Mouse (Mus musculus): Measurements from ENCODE around the gene Tuba1a. TPM values are rescaled to one million over a fixed set of nuclear protein-coding genes. Genes with fewer than 3 reads are reported as not detected.

Gene Tuba1a
- polyA plus RNA-seq, 1 experiment from 2014 or later, result 1,480 TPM

DNA sequence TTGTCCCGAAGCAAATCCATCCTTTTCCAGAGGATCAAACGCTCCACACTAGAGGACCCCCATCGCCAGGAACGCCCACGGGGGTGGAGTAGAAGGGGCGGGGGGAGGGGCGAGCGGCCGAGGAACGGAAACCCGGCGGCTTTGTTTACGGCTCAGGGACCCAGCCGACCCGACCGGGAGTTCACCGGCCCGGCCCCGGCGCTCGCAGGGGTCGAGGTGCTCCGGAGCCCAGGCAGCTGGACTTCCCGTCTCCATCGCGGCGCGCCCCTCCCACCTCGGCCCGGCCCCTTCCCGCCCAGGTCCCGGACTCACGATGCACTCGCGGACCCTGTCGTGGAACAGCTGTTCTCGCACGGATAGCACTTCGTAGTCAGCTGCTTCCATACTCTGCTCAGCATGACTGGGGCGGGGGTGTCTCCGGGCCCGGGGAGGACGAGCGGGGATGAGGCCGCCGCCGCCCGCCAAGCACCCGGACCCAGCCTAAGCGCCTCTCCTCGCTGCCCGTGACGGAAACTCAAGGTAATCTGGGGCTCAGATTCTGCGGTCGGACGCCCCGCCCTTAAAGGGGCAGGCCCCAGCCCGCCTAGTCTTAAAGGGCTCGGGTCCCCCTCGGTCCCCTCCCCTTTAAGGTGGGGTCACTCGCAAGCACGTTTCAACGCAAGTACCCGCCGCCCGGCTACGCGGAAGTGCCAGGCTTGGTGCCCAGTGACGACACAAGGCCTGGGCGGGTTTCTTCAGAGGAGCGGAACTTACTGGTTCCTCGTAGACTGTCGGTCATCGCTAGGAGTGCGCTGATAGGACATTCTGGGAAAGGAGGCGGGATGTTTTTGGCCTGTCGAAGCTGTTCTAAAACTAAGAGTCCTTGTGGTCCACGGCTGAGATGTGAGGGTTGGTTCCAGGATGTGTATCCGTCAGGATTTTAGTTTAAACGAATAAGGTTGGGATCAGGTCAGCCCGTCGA is 35.7 kb downstream of the Tuba1a start, which contains the start of gene Lmbr1l:
Gene Lmbr1l, minus strand, starts transcription at position 694 of the 961 bp plus-strand sequence.
- peaks cover 20% of the 10 kb centered on the region for H3K4me1 ChIP-seq
- peak within 1 kb of the TSS; percentile 90 for H3K9ac ChIP-seq
- peaks cover 25% of the 10 kb centered on the region for H3K36me3 ChIP-seq
- no peaks in the 10 kb centered on the region for H3K27me3 ChIP-seq
- H3K4me3 ChIP-seq, result peak within 1 kb of the TSS; percentile 84
- peak; percentile 95 for ATAC-seq (ENCODE audit: insufficient number of reproducible peaks, insufficient read depth, low FRiP score, low TSS enrichment, low read depth)
- under 1% methylated on average over 82 of the region's 82 CpGs for WGBS
- no peaks in the 10 kb centered on the region for H3K9me3 ChIP-seq
- H3K4me2 ChIP-seq, result peak within 1 kb of the TSS; percentile 80
- peak within 1 kb of the TSS; percentile 98 for H3K27ac ChIP-seq

DNA sequence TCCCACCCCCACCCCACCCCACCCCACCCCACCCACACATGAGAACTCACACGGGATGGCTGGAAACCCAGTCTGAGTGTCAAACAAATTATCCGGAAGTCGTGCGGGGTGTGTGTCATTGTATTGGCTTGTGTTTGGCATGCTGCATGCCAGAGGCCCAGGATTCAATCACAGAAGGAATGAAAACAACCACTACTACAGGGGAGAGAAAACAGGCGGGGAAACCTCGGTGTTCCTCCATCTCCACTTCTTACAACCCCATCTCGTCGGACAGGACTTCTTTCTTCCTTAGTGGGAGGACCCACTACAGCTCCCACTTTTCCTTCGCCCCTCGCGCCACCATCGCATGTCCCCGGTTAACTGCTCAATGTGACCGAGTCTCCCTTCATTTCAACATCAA is 36.4 kb downstream of the Tuba1a start:
- H3K27me3 ChIP-seq, result no peaks in the 10 kb centered on the region
- H3K9me3 ChIP-seq, result no peaks in the 10 kb centered on the region
- H3K36me3 ChIP-seq, result peaks cover 32% of the 10 kb centered on the region
- H3K4me2 ChIP-seq, result peak overlapping the region; percentile 80
- WGBS, result 0% methylated on average over 14 of the region's 14 CpGs
- H3K4me3 ChIP-seq, result peak overlapping the region; percentile 84
- peak overlapping the region; percentile 90 for H3K9ac ChIP-seq
- peak overlapping the region; percentile 98 for H3K27ac ChIP-seq
- peaks cover 20% of the 10 kb centered on the region for H3K4me1 ChIP-seq
- no peak for ATAC-seq (ENCODE audit: insufficient number of reproducible peaks, insufficient read depth, low FRiP score, low TSS enrichment, low read depth)

DNA sequence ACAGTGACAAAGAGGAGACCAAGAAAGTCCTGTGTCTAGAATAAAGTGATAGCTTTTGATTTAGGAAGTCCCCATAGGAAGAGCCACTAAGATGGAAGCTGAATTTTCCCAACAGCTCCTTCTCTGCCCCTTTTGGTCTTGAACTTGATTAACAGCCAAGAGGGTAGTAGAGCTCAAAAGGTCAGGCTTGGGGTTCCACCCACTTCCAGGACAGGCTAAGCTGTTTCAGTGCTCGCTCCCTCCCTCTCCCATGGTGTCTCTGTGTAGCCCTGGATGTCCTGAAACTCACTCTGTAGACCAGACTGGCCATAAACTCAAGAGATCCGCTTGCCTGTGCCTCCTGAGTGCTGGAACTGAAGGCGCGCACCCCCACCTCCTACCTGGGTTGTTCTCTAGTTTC is 37.5 kb downstream of the Tuba1a start:
- Histone ChIP-seq H3K27ac (no peak overlapping the region), H3K27me3 (no peaks in the 10 kb centered on the region), H3K9me3 (no peaks in the 10 kb centered on the region), H3K4me3 (peak overlapping the region; percentile 84; the same call in 1 of the 2 replicates), H3K9ac (peak overlapping the region; percentile 90), H3K4me2 (peak overlapping the region; percentile 80), H3K4me1 (peaks cover 20% of the 10 kb centered on the region), H3K36me3 (peaks cover 43% of the 10 kb centered on the region)
- 91% methylated on average over 4 of the region's 4 CpGs for WGBS
- no peak for ATAC-seq (ENCODE audit: insufficient number of reproducible peaks, insufficient read depth, low FRiP score, low TSS enrichment, low read depth)

DNA sequence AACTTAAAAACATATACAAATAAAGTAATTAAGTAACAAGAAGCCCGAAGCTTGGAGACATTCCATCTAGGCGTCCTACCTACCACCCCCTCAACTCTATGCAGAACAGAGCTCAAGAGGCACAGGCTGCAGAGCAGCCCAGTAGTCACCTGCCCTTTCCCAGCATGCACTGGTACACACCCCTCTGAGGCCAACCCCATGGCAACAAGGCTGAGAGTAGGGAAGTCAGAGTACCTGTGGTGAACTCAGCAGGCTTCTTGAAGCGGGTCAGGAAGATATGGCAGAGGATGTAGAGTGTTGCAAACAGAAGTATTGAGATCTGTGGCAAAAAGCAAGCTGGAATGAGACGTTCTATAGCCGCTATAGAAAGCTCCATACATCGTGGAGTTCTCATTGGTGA is 38.6 kb downstream of the Tuba1a start:
- 94% methylated on average over 6 of the region's 6 CpGs for WGBS
- no peak overlapping the region for H3K27ac ChIP-seq
- H3K36me3 ChIP-seq, result peaks cover 54% of the 10 kb centered on the region
- no peaks in the 10 kb centered on the region for H3K27me3 ChIP-seq
- ATAC-seq (ENCODE audit: insufficient number of reproducible peaks, insufficient read depth, low FRiP score, low TSS enrichment, low read depth), result no peak
- H3K4me2 ChIP-seq, result no peak overlapping the region
- H3K9ac ChIP-seq, result no peak overlapping the region
- no peaks in the 10 kb centered on the region for H3K9me3 ChIP-seq
- peaks cover 20% of the 10 kb centered on the region for H3K4me1 ChIP-seq
- no peak overlapping the region for H3K4me3 ChIP-seq

DNA sequence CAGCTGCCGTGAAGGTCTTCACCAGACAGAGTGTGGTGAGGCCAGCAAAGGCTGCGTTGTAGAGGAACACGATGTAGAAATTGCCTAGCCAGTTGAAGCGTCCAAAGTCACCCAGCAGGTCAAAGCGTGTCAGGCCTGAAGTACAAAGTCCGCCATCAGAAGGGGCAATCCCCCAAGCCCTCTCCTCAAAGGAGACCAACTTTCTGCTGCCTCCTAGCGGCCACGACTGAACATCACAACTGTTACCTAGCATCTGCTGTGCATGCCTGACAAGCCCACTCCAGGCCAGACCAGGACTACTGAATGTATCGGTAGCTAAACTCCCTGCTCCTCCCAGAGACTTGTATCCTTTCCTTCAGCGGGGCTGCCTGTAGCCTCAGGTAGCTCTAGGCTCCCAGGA is 48.8 kb downstream of the Tuba1a start:
- no peak overlapping the region for H3K4me2 ChIP-seq
- peaks cover 67% of the 10 kb centered on the region for H3K36me3 ChIP-seq
- H3K9me3 ChIP-seq, result no peaks in the 10 kb centered on the region
- H3K27me3 ChIP-seq, result peaks cover 11% of the 10 kb centered on the region
- 27% methylated on average over 10 of the region's 10 CpGs for WGBS
- no peak overlapping the region for H3K9ac ChIP-seq
- no peak overlapping the region for H3K27ac ChIP-seq
- no peaks in the 10 kb centered on the region for H3K4me1 ChIP-seq
- no peak for ATAC-seq (ENCODE audit: insufficient number of reproducible peaks, insufficient read depth, low FRiP score, low TSS enrichment, low read depth)
- no peak overlapping the region for H3K4me3 ChIP-seq

DNA sequence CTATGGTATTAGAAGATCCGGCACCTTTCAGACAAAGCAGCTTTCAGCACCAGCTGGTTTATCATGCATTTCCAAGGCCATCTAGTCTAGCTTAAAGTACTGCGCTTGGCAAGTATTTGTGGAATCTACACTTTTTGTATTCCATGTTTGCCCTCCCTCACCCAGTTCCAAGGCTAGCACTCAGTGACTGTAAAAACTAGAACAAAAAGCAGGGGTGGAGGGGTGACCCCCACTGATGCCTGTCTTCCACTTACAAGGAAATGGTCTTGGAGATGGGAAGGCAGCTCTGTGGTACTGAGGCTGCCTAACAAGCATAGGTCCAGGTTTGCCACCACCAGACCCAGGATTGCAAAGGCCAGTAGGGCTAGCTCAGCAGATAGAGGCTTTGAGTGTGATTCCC is 50.9 kb downstream of the Tuba1a start:
- Histone ChIP-seq H3K36me3 (peaks cover 46% of the 10 kb centered on the region), H3K4me3 (no peak overlapping the region), H3K27ac (no peak overlapping the region), H3K27me3 (peaks cover 32% of the 10 kb centered on the region), H3K4me2 (no peak overlapping the region), H3K9ac (no peak overlapping the region), H3K9me3 (no peaks in the 10 kb centered on the region), H3K4me1 (peaks cover 12% of the 10 kb centered on the region)
- no peak for ATAC-seq (ENCODE audit: insufficient number of reproducible peaks, insufficient read depth, low FRiP score, low TSS enrichment, low read depth)
- WGBS, result 93% methylated on average over 2 of the region's 2 CpGs

DNA sequence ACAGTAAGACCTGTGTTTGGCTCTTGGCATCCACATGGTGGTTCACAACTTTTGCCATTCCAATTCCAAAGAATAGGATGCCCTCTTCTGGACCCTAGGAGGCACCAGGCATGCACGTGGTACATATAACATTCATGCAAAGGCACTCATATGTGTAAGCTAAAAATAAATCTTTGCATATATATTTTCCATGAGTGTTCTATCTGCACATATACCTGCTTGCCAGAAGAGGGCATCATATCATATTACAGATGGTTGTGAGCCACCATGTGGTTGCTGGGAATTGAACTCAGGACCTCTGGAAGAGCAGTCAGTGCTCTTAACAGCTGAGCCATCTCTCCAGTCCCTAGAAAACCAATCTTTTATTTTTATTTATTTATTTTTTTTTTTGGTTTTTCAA is 52.0 kb downstream of the Tuba1a start:
- Histone ChIP-seq H3K9ac (no peak overlapping the region), H3K4me1 (peaks cover 14% of the 10 kb centered on the region), H3K27ac (no peak overlapping the region), H3K4me3 (no peak overlapping the region), H3K36me3 (peaks cover 36% of the 10 kb centered on the region), H3K9me3 (no peaks in the 10 kb centered on the region), H3K27me3 (peaks cover 43% of the 10 kb centered on the region), H3K4me2 (no peak overlapping the region)
- 67% methylated on average over 1 of the region's 1 CpGs for WGBS
- ATAC-seq (ENCODE audit: insufficient number of reproducible peaks, insufficient read depth, low FRiP score, low TSS enrichment, low read depth), result no peak

Other genes starting within 250 kb of the Tuba1a start
- 0.94 and 1.3 TPM in 2 replicates for gene Ccdc65, start 245.5 kb downstream of the Tuba1a start, polyA plus RNA-seq (2015; fragmentation: Nextera tagmentation; extraction: Ambion mirVana)
- gene Fkbp11, start 225.5 kb downstream of the Tuba1a start, polyA plus RNA-seq (2015; fragmentation: Nextera tagmentation; extraction: Ambion mirVana), result 40.9 and 48.3 TPM in 2 replicates
- 44.1 and 44.6 TPM in 2 replicates for gene Arf3, start 190.5 kb downstream of the Tuba1a start, polyA plus RNA-seq (2015; fragmentation: Nextera tagmentation; extraction: Ambion mirVana)
- gene Wnt10b, start 175.6 kb downstream of the Tuba1a start, polyA plus RNA-seq (2015; fragmentation: Nextera tagmentation; extraction: Ambion mirVana), result 4.9 and 5.3 TPM in 2 replicates
- gene Wnt1, start 163.8 kb downstream of the Tuba1a start, polyA plus RNA-seq (2015; fragmentation: Nextera tagmentation; extraction: Ambion mirVana), result not detected in 2 replicates
- 0.07 TPM in 1 of 2 replicates, not detected in the other for gene Ddn, start 144.2 kb downstream of the Tuba1a start, polyA plus RNA-seq (2015; fragmentation: Nextera tagmentation; extraction: Ambion mirVana)
- gene Prkag1, start 122.2 kb downstream of the Tuba1a start, polyA plus RNA-seq (2015; fragmentation: Nextera tagmentation; extraction: Ambion mirVana), result 90.4 and 92.5 TPM in 2 replicates
- 14.4 and 15.2 TPM in 2 replicates for gene Kmt2d, start 82.5 kb downstream of the Tuba1a start, polyA plus RNA-seq (2015; fragmentation: Nextera tagmentation; extraction: Ambion mirVana)
- gene Rhebl1, start 59.2 kb downstream of the Tuba1a start, polyA plus RNA-seq (2015; fragmentation: Nextera tagmentation; extraction: Ambion mirVana), result 22.9 and 23.4 TPM in 2 replicates
- 0.52 and 0.54 TPM in 2 replicates for gene Dhh, start 55.2 kb downstream of the Tuba1a start, polyA plus RNA-seq (2015; fragmentation: Nextera tagmentation; extraction: Ambion mirVana)
- 26.8 and 27.8 TPM in 2 replicates for gene Lmbr1l, start 35.5 kb downstream of the Tuba1a start, polyA plus RNA-seq (2015; fragmentation: Nextera tagmentation; extraction: Ambion mirVana)
- 1,422 and 1,651 TPM in 2 replicates for gene Tuba1b, start 19.1 kb downstream of the Tuba1a start, polyA plus RNA-seq (2015; fragmentation: Nextera tagmentation; extraction: Ambion mirVana)
- not detected in 2 replicates for gene Gm49450, start 152 bp downstream of the Tuba1a start, polyA plus RNA-seq (2015; fragmentation: Nextera tagmentation; extraction: Ambion mirVana)
- gene Tuba1c, start 76.2 kb upstream of the Tuba1a start, polyA plus RNA-seq (2015; fragmentation: Nextera tagmentation; extraction: Ambion mirVana), result 109 and 124 TPM in 2 replicates
- 1.8 and 7.1 TPM in 2 replicates for gene Prph, start 101.5 kb upstream of the Tuba1a start, polyA plus RNA-seq (2015; fragmentation: Nextera tagmentation; extraction: Ambion mirVana)
- gene Troap, start 120.9 kb upstream of the Tuba1a start, polyA plus RNA-seq (2015; fragmentation: Nextera tagmentation; extraction: Ambion mirVana), result 30.9 and 41.1 TPM in 2 replicates
- gene C1ql4, start 134.1 kb upstream of the Tuba1a start, polyA plus RNA-seq (2015; fragmentation: Nextera tagmentation; extraction: Ambion mirVana), result 0.22 TPM in 1 of 2 replicates, not detected in the other
- 0.44 and 0.52 TPM in 2 replicates for gene Dnajc22, start 139.5 kb upstream of the Tuba1a start, polyA plus RNA-seq (2015; fragmentation: Nextera tagmentation; extraction: Ambion mirVana)
- gene Spats2, start 172.2 kb upstream of the Tuba1a start, polyA plus RNA-seq (2015; fragmentation: Nextera tagmentation; extraction: Ambion mirVana), result 44.1 and 51.0 TPM in 2 replicates